Mouse (Mus musculus): ENCODE data around the gene Eif3d. TPM values are rescaled to one million over a fixed set of nuclear protein-coding genes. Genes with fewer than 3 reads are reported as not detected.
"Not testable (repeated sequence)": the region's sequence is repeated elsewhere in the genome, so short reads cannot be mapped to it uniquely, and the experiment has no call there.

Eif3d gene
- 188 TPM in 2 replicates for polyA plus RNA-seq (2014; fragmentation: Nextera tagmentation; extraction: Ambion mirVana)

- H3K4me3 ChIP-seq (ENCODE audit: low read depth, low read length), result peak within 1 kb of the TSS; percentile 96
- peaks cover 11% of the 10 kb centered on the region for H3K4me1 ChIP-seq (ENCODE audit: control insufficient read depth, insufficient read depth, low read length)
- peak within 1 kb of the TSS; percentile 98 for H3K9ac ChIP-seq (ENCODE audit: low read depth, low read length)
- peaks cover 23% of the 10 kb centered on the region for H3K36me3 ChIP-seq (ENCODE audit: control insufficient read depth, insufficient read depth, low read length)
- peak within 1 kb of the TSS; percentile 99 for H3K4me2 ChIP-seq
- H3K27me3 ChIP-seq (ENCODE audit: control insufficient read depth, insufficient read depth, low read length), result no peaks in the 10 kb centered on the region
- H3K9me3 ChIP-seq (replicated peaks; ENCODE audit: control insufficient read depth, low read length), result no peaks in the 10 kb centered on the region
- under 1% methylated on average over 72 of the region's 72 CpGs for WGBS (ENCODE audit: insufficient replicate concordance)
- ATAC-seq (replicated peaks; ENCODE audit: insufficient number of reproducible peaks, low FRiP score, low TSS enrichment), result peak; percentile 82
- peak within 1 kb of the TSS; percentile 100 for H3K27ac ChIP-seq (ENCODE audit: low read depth, low read length)
These were observed at the start of gene Eif3d for GRCm38 (mm10) chr15:77970470-77971292. TSS of gene Eif3d (minus strand) at chr15:77970813.

GRCm38 (mm10) chr15:78014046-78014445, 43.4 kb upstream of the Eif3d start:
- H3K4me2 ChIP-seq, result no peak overlapping the region
- H3K4me3 ChIP-seq (ENCODE audit: low read depth, low read length), result no peak overlapping the region
- ATAC-seq (replicated peaks; ENCODE audit: insufficient number of reproducible peaks, low FRiP score, low TSS enrichment), result no peak
- H3K27ac ChIP-seq (ENCODE audit: low read depth, low read length), result no peak overlapping the region
- H3K4me1 ChIP-seq (ENCODE audit: control insufficient read depth, insufficient read depth, low read length), result no peaks in the 10 kb centered on the region
- no peaks in the 10 kb centered on the region for H3K9me3 ChIP-seq (replicated peaks; ENCODE audit: control insufficient read depth, low read length)
- H3K36me3 ChIP-seq (ENCODE audit: control insufficient read depth, insufficient read depth, low read length), result no peaks in the 10 kb centered on the region
- H3K9ac ChIP-seq (ENCODE audit: low read depth, low read length), result no peak overlapping the region
- H3K27me3 ChIP-seq (ENCODE audit: control insufficient read depth, insufficient read depth, low read length), result no peaks in the 10 kb centered on the region
- 89% methylated on average over 1 of the region's 1 CpGs for WGBS (ENCODE audit: insufficient replicate concordance)

DNA sequence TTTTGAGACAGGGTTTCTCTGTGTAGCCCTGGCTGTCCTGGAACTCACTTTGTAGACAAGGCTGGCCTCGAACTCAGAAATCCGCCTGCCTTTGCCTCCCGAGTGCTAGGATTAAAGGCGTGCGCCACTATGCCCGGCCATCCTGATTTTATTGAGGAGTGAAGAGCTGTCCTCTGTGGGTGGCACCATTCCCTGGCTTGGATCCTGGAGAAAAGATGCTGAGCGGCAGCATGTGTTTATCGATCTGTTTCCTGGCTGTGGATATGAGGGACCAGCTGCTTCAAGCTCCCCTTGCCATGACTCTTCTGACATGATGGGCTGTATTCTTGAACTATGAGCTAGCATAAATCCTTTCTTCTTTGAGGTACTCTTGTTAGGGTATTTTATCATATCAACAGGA, 37.6 kb upstream of the Eif3d start:
- not testable (repeated sequence) for H3K4me3 ChIP-seq (ENCODE audit: low read depth, low read length); H3K36me3 ChIP-seq (ENCODE audit: control insufficient read depth, insufficient read depth, low read length); ATAC-seq (replicated peaks; ENCODE audit: insufficient number of reproducible peaks, low FRiP score, low TSS enrichment); H3K4me2 ChIP-seq; H3K9ac ChIP-seq (ENCODE audit: low read depth, low read length); H3K4me1 ChIP-seq (ENCODE audit: control insufficient read depth, insufficient read depth, low read length); H3K27me3 ChIP-seq (ENCODE audit: control insufficient read depth, insufficient read depth, low read length); H3K27ac ChIP-seq (ENCODE audit: low read depth, low read length); H3K9me3 ChIP-seq (replicated peaks; ENCODE audit: control insufficient read depth, low read length)
- 88% methylated on average over 8 of the region's 8 CpGs for WGBS (ENCODE audit: insufficient replicate concordance)

DNA sequence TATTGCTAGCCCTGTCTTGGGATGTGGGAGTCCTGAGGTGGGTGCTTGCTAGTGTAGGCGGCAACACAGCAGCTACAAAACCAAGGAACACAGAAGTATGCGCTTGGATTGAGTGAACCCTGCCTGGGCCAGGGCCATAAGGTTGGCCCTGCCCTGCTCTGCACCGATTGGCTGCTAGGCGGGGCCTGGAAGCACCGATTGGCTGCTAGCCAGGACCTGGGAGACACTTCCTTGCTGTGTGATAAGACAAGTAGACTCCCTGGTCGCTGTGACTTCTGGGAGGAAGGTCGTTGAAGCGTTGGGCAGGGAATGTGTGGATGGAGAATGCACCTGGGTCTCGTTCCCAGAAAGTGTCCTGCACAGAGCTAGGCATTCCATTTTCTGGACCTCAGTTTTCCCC, 33.3 kb upstream of the Eif3d start:
- H3K4me1 ChIP-seq (ENCODE audit: control insufficient read depth, insufficient read depth, low read length), result no peaks in the 10 kb centered on the region
- no peak overlapping the region for H3K9ac ChIP-seq (ENCODE audit: low read depth, low read length)
- 33% methylated on average over 9 of the region's 9 CpGs for WGBS (ENCODE audit: insufficient replicate concordance)
- no peak overlapping the region for H3K4me2 ChIP-seq
- ATAC-seq (replicated peaks; ENCODE audit: insufficient number of reproducible peaks, low FRiP score, low TSS enrichment), result 0 out of 2 replicates have a peak, but pooled peaks have one; percentile 18
- H3K27me3 ChIP-seq (ENCODE audit: control insufficient read depth, insufficient read depth, low read length), result no peaks in the 10 kb centered on the region
- H3K9me3 ChIP-seq (replicated peaks; ENCODE audit: control insufficient read depth, low read length), result no peaks in the 10 kb centered on the region
- H3K4me3 ChIP-seq (ENCODE audit: low read depth, low read length), result no peak overlapping the region
- no peaks in the 10 kb centered on the region for H3K36me3 ChIP-seq (ENCODE audit: control insufficient read depth, insufficient read depth, low read length)
- H3K27ac ChIP-seq (ENCODE audit: low read depth, low read length), result no peak overlapping the region

- no peaks in the 10 kb centered on the region for H3K4me1 ChIP-seq (ENCODE audit: control insufficient read depth, insufficient read depth, low read length)
- WGBS (ENCODE audit: insufficient replicate concordance), result 34% methylated on average over 5 of the region's 5 CpGs
- no peak for ATAC-seq (replicated peaks; ENCODE audit: insufficient number of reproducible peaks, low FRiP score, low TSS enrichment)
These were observed 30.8 kb upstream of the Eif3d start for GRCm38 (mm10) chr15:78001400-78001799.

DNA sequence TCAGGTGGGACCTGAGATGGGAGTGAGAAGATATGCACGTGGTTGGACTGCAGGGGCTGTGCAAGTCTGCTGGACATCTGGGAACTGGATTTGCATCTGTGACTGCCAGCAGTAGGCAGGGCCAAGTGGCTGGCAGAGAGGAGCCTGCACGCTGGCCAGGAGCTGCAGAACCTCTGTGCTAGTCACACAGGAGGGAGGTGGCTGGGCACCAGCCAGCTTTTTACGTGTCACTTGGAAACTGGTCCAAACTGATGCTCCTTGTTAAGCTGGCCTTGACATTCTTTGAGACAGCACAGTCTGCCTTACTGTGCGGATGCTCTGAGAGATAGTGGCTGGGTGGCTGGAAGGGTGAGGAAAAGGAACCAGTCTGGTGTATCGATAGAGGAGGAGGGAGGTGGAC, 17.9 kb upstream of the Eif3d start:
- no peak overlapping the region for H3K4me3 ChIP-seq (ENCODE audit: low read depth, low read length)
- 0 out of 2 replicates have a peak, but pooled peaks cover 2% of the 10 kb centered on the region for H3K27me3 ChIP-seq (ENCODE audit: control insufficient read depth, insufficient read depth, low read length)
- no peaks in the 10 kb centered on the region for H3K36me3 ChIP-seq (ENCODE audit: control insufficient read depth, insufficient read depth, low read length)
- H3K9me3 ChIP-seq (replicated peaks; ENCODE audit: control insufficient read depth, low read length), result no peaks in the 10 kb centered on the region
- no peak overlapping the region for H3K4me2 ChIP-seq
- WGBS (ENCODE audit: insufficient replicate concordance), result 67% methylated on average over 5 of the region's 5 CpGs
- H3K4me1 ChIP-seq (ENCODE audit: control insufficient read depth, insufficient read depth, low read length), result no peaks in the 10 kb centered on the region
- no peak overlapping the region for H3K27ac ChIP-seq (ENCODE audit: low read depth, low read length)
- ATAC-seq (replicated peaks; ENCODE audit: insufficient number of reproducible peaks, low FRiP score, low TSS enrichment), result no peak
- H3K9ac ChIP-seq (ENCODE audit: low read depth, low read length), result no peak overlapping the region

More at GRCm38 (mm10) chr15:78001400-78001799, 30.8 kb upstream of the Eif3d start:
- Histone ChIP-seq H3K9me3 (replicated peaks; ENCODE audit: control insufficient read depth, low read length) (no peaks in the 10 kb centered on the region), H3K4me3 (ENCODE audit: low read depth, low read length) (no peak overlapping the region), H3K27ac (ENCODE audit: low read depth, low read length) (no peak overlapping the region), H3K36me3 (ENCODE audit: control insufficient read depth, insufficient read depth, low read length) (no peaks in the 10 kb centered on the region), H3K4me2 (no peak overlapping the region), H3K9ac (ENCODE audit: low read depth, low read length) (no peak overlapping the region), H3K27me3 (ENCODE audit: control insufficient read depth, insufficient read depth, low read length) (peaks cover 3% of the 10 kb centered on the region; the same call in 1 of the 2 replicates)

- H3K4me1 ChIP-seq (ENCODE audit: control insufficient read depth, insufficient read depth, low read length), result no peaks in the 10 kb centered on the region
- no peaks in the 10 kb centered on the region for H3K9me3 ChIP-seq (replicated peaks; ENCODE audit: control insufficient read depth, low read length)
- H3K4me2 ChIP-seq, result no peak overlapping the region
- H3K4me3 ChIP-seq (ENCODE audit: low read depth, low read length), result no peak overlapping the region
- H3K36me3 ChIP-seq (ENCODE audit: control insufficient read depth, insufficient read depth, low read length), result no peaks in the 10 kb centered on the region
- WGBS (ENCODE audit: insufficient replicate concordance), result 26% methylated on average over 3 of the region's 3 CpGs
- no peak overlapping the region for H3K27ac ChIP-seq (ENCODE audit: low read depth, low read length)
- ATAC-seq (replicated peaks; ENCODE audit: insufficient number of reproducible peaks, low FRiP score, low TSS enrichment), result no peak
- H3K27me3 ChIP-seq (ENCODE audit: control insufficient read depth, insufficient read depth, low read length), result peaks cover 8% of the 10 kb centered on the region; the same call in 1 of the 2 replicates
- H3K9ac ChIP-seq (ENCODE audit: low read depth, low read length), result no peak overlapping the region
These were observed 12.8 kb upstream of the Eif3d start for GRCm38 (mm10) chr15:77983391-77983790.

GRCm38 (mm10) chr15:77982195-77982939, 11.8 kb upstream of the Eif3d start:
- Histone ChIP-seq H3K9ac (ENCODE audit: low read depth, low read length) (no peak overlapping the region), H3K4me3 (ENCODE audit: low read depth, low read length) (no peak overlapping the region), H3K9me3 (replicated peaks; ENCODE audit: control insufficient read depth, low read length) (no peaks in the 10 kb centered on the region), H3K4me1 (ENCODE audit: control insufficient read depth, insufficient read depth, low read length) (no peaks in the 10 kb centered on the region), H3K27ac (ENCODE audit: low read depth, low read length) (no peak overlapping the region), H3K27me3 (ENCODE audit: control insufficient read depth, insufficient read depth, low read length) (peaks cover 8% of the 10 kb centered on the region; the same call in 1 of the 2 replicates), H3K4me2 (no peak overlapping the region), H3K36me3 (ENCODE audit: control insufficient read depth, insufficient read depth, low read length) (no peaks in the 10 kb centered on the region)
- ATAC-seq (replicated peaks; ENCODE audit: insufficient number of reproducible peaks, low FRiP score, low TSS enrichment), result no peak
- 27% methylated on average over 18 of the region's 18 CpGs for WGBS (ENCODE audit: insufficient replicate concordance)

Measured in heart, embryonic 11.5 days (tissue).